Mouse (Mus musculus) 416B (cell line): ENCODE data around the gene Csnk2a2.
A peak's percentile ranks its signal among the peaks of the same experiment; 100 is the strongest.

Source experiments
- DNase-seq: peaks from one replicate; pipeline ENCODE4 v3.0.0; 2011; ENCODE audit warnings: low read depth

The Csnk2a2 gene

DNA sequence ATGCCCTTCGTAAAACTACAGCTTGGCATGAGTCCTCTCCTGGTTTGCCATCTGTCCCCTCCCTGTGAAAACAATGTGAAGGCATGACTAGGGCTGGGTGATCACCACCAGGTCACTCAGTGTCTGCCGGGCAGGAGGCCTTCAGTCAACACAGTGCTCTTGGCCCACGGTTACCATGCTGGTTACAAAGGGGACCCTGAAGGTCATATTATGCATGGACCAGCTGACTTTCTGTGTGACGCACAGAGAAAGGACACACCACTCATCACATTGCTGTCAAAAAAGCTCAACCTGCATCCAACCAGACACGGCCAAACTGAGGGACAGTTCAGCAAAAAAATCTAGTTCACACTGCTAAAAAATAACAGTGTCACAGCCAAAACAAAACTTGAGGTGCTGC is at the start of gene Csnk2a2:
Gene Csnk2a2 (minus strand): TSS at position 34 of the 400 bp plus-strand sequence.
- DNase-seq = no peak

DNA sequence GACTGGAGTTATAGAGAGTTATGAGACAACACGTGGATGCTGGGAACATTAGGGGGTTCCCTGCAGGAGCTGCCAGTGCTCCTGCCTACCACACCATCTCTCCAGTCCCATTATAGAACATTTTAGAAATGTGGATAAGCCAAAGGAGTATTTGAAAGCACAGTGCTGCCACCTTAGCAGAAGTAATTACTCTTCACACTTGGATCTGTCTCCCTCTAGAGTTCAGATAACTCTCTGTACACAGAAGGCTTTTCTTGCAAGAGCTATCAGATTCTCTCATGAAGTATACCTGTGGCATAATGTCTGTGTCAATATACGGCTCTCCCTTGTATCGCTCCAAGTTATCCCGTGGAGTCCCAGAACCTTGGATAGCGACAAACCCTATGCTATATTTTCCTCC is 49.6 kb upstream of the Csnk2a2 start:
- DNase-seq = peak; percentile 16

DNA sequence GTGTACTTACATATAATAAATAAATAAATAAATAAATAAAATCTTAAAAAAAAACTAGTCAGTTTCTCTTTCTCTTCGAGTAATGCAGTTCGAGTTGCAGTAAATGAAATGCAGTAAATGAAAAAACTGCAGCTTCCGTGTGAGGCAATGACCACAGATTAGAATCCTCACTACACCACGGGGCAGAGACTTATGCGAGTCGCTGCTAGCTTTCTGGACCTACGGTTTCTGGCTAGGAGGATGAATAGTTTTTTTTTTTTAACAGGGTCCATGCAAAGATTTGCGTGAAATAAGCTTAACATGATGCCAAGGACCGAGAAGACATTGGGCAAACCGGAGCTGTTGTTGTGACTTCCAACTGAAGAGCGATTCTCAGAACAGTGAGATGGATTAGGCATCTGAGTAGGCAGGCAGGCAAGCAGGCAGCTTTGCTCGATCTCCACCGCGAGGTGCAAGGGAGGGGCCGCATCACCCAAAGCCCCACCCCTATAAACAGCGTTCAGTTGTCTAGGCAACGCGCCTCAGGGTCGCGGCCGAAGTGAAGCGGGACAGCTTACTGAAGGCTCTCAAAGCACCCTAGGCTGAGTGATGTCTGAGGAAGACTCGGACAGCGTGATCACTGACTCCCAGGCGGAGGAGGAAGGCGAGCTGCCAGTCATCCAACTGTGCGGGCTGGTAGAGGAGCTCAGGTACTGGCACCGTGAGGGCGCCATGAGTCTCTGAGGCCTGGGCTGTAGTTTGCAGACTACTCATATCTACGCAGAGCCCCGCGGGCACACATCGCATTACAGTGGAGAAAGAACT is 43.9 kb upstream of the Csnk2a2 start, which contains the start of gene Ccdc113:
Gene Ccdc113 (plus strand): TSS at position 502 of the 804 bp plus-strand sequence.
- DNase-seq = no peak

DNA sequence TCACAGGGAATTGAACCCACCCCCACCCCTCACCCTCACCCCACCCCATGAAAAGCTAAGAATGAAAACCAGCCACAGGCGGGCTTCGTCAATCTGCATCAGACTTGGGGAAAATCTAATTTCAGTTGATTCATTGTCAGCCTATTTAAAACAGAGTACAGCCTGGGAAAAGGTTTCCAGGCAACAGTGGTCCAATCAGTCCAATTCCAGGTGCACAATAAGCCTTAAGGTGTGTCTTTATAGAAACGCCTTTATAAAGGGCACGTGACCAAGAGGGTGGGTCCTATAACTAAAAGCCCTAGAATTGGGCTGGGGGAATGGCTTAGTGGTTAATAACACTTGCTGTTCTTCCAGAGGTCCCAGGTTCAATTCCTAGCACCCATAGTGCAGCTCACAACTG is 42.4 kb upstream of the Csnk2a2 start:
- no peak for DNase-seq

DNA sequence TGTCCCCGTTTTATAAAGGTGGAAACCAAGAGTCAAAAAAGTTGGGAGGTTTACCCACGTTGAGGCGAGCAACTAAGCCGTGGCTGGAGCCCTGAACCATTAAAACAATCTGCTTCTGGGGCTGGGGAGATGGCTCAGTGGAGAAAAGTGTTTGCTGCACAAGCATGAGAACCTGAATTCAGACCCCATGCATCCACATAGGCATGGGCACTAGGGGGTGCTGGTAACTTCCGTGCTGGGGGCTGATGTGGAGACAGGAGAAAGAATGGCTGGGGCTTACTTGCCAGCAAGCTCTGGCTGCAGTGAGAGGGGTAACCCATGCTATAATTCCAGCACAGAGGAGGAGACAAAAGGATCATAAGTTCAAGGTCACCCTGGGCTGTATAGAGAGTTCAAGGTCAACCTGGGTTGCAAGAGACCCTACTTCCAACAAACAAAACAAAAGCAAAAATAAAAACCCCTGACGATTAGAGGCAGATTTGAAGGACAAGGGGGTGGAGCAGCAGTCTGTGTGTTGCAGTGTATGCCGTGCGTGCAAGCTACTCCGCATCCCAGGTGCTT is 39.0 kb upstream of the Csnk2a2 start:
- no peak for DNase-seq

DNA sequence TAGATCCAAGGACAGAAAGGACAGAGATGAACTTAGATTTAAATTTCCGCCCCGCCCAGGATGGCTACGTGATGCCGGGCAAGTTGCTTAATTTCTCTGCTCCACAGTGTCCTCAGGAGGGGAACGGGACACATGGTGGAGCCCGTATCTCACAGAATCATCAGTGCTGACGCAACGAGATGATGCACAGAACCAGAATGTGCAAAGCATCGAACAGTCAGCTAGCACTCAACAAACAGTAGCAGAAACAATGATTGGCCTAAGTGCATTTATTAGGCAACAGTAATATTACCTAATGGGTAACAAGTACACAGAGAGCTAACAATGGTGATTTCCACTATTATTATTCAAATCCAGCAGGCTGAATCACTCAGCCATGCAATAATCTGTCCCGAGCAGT is 38.4 kb upstream of the Csnk2a2 start:
- DNase-seq = no peak

DNA sequence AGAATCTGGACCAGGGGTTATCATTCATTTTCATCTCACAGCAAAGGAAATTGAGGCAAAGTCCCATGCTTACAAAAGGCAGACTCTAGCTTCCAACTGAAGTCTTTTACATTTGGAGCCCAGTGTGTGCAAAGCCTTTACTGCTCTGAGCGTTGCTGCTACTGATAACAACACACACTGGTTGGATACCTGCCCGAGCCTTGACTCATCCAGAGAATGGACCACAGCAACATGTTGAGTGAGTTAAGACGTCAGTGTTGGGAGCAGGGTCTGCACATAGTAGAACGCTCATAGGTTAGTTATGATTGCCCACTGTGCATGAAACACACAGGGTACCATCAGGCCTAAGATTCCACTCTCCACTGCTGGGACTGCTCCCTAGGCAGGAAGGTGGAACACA is 34.2 kb upstream of the Csnk2a2 start:
- DNase-seq = no peak

DNA sequence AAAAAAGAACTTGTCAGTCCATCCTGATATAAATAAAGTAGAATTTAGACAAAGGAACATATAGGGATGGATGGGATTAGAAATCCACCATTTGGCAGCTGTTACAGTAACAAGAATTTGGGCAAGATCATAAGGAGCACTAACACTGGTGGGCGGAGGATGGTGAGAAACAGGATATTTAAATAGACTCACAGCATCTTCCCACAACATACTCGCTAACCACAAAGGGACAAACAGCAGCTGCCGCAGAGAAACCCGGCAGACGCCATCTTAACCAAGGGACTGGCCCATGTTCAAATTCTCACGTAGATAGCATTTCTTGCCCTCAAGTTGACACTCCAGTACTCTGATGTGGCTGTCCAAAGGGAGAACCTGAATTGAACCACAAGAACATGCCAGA is 27.1 kb upstream of the Csnk2a2 start:
- DNase-seq = no peak

DNA sequence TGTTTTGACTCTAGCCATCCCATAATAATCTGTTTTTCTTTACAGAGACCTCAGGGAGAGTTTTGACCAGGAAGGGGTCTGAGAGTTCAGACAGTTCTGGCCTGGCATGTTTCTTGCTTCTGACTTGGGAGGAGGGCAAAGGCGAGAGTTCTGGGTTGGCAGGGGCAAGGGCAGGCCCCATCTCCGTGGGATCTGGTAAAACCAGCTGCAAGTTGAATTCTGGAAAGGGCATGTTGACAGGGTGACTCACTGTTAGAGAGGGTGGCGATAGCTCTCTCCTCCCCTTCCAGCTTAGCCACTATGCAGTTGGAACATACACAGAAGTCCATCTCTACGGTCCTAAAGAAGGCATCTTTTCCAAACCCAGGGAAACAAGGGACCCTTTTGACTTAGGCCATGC is 23.4 kb upstream of the Csnk2a2 start:
- DNase-seq = no peak

DNA sequence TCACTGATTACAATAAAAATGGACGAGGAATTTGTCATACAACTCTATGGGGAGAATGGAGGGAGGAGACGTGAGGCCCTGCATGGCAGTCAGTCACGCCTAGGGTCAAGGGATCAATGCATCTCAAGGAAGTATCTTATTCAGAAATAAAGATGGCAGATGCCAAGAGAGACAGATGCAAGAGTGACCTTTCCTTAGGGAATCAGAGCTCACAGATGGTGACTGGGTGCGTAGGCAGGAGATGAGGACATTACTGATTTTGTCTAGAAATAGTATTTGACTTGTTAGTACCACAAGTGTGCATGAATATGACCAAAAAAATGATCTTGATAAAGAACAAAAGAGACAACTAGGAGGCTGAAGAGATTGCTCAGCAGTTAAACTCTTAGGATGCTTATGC is 22.4 kb upstream of the Csnk2a2 start:
- DNase-seq = no peak

DNA sequence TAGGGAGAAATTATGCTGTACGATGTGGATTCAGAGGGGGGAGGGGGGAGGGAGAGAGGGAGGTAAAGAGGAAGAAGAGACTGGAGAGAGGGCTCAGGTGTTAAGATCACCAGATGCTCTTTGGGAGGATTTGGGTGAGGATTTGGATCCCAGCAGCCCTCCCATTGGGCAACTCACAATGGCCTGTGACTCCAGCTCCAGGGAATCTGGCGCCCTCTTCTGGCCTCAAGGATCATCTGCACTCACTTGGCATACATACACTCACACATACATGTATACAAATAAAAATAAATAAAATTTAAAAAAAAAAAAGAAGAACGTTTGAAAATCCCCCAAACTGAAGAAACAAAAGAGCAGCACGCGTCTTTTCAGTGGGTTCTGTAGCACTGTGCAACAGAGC is 16.4 kb upstream of the Csnk2a2 start:
- DNase-seq = no peak

DNA sequence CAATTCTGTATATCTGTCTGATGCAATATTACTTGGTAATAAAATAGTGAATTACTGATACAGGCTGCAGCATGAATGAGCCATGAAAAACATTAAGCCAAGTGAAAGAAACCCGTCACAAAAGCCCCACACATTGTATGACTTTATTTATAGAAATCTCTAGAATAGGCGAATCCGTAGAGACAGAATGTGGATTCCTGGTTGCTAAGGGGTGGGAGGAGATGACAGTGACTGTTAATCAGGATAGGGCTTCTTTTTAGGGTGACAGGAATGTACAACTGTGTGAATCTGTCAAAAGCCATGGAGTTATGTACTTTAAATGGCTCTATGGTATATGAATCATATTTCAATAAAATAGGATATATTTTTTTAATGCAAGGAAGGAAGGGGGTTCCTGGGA is 15.8 kb upstream of the Csnk2a2 start:
- no peak for DNase-seq

DNA sequence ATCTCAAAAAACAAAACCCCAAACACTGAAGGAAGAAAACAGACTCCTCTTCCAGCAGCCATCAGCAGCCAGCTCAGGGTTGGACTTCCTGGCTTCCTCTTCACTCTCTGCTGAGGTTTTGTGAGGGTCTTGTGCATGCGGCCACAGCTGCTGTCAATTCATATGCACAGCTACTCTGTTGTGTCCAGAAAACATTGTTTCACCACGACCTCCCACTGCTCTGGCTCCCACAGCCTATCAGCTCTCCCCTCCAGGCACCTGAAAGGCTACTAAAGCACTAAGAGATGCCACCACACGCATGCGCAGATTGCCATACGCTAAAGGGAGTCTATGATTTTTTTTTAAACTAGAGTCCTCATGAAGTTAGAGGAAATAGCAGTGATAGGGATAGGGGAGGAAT is 15.0 kb upstream of the Csnk2a2 start:
- no peak for DNase-seq

DNA sequence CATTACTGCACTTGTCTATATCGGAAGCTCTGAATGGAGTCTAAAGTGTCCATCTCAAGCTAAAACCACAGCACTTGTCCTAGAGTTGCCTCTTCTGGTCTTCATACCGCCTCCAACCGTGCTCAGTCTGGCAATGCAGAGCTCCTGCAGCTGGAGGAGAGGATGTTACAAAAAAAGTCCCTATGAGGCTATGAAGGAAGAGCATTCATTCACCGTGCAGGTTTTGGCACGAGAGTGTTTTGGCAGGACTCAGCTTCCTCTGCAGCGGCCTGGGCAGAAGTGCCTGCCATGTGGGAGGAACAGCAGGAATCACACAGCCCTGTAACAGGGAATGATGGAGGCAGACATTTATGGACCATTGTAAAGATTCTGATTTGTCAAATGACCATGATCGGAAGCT is 12.6 kb upstream of the Csnk2a2 start:
- DNase-seq = no peak

DNA sequence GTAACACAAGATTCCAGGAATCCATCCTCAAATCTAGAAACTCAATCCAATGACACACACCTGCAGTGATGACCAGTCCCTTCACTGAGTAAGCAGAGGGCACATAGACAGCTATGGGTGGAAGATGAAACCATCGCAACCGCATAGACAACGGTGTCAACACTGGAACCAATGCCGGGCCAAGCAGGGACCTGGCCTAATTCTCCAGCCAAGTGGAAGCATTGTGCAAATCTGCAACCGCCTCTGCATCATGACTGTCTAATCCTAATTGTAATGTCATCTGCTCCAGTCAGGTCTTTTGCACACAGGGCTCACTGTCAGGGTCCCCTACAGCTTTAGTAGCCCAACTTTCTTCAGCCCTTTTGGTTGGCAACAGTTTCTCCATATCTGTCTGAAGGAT is 10.6 kb upstream of the Csnk2a2 start:
- DNase-seq = no peak

DNA sequence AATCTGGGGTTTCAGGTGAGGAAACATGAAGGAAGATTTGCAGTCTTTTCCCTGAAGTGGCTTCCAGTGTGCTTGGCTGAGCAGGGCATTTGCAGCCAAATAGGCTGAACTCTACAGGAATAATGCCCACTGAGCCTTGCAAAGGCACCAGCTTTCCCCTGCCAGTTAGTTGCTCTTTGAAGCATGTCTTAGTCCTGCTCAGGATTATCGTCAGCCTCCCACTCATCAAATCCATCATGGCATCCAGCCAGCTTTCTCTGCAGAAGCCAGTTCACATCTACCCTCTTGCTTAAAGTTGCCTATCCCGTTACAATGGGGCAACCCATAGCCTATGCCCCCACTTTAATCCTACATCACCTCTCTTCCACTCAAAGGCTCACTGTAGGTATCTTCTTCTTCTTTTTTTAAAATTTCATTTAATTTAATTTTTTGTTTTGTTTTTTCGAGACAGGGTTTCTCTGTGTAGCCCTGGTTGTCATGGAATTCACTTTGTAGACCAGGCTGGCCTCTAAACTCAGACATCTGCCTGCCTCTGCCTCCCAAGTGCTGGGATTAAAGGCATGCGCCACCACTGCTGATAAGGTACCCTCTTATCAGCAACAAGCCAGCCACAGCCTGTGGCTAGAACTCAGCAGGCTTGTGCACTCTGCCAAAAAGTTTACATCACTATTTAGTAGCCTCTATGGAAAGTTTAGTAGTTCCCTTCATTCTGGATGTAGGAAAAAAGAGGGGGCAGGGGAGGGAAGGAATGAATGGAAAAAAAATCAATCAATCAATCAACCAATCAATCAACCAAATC is 9.6 kb upstream of the Csnk2a2 start:
- DNase-seq = peak; percentile 11

DNA sequence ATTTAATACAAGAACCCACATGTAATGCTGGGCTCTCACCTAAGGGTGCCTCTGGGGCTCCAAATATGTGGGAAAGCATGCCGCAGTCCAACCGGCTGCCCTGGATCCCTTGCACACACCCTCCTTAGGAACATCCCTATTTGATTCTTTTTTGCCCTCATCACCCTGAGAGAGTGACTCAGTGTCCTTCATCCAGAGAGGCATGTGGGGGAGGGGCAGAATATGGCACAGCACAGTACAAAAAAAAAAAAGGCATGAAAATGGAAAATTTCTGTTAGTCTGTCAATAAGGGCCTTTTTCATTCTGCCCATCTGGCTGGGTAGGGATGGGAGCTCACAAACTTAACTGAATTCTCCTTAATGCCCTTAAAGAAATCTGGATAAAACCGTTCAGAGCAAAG is 8.0 kb upstream of the Csnk2a2 start:
- DNase-seq = no peak

DNA sequence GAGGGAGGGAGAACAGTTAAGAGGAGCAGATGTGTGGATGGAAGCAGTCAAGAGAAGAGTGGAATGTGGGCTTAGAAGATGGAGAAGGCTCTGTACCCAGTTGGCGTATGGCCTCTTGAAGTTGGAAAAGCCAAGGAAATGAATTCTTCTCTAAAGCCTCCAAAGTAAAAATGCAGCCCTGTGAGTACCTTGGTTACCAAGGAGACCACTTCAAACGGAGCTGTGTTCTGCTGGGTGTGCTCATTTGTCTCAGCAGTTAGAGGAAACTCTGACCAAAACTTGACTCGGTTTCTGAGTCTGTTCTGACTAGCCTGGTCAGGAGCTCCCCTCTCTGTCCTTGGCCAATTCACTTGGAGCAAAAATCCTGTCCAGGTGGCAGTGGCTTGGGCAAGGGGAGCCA is 6.6 kb upstream of the Csnk2a2 start:
- no peak for DNase-seq

DNA sequence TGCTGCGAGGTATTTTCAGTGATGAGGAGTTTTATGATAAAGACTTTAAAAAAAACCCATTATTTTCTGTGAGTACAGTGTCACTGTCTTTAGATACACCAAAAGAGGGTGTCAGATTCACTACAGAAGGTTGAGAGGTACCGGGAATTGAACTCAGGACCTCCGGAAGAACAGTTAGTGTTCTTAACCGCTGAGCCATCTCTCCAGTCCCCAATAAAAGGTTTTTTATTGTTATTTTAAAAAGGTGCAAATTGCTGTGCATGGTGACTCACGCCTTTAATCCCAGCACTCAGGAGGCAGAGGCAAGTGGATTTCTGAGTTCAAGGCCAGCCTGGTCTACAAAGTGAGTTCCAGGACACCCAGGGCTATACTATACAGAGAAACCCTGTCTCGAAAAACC is 5.6 kb upstream of the Csnk2a2 start:
- DNase-seq = no peak

DNA sequence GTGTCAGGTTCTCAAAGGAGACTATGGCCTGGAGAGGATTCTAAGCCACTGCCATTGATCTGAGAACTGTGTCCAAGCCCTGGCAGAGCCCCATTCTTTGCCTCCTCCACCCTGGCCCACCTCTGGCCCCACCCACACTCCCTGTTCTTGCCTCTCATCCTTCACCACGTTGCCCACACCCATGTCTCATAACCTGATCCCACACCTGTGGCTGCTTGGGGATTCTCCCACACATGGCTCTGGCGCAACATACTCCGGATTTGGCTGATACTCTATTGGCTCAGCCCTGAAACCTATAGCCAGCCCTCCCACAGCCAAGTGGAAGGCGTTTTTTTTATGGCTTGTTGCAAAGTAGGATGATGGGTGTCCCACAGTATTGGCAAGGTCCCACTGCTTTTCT is 2.2 kb upstream of the Csnk2a2 start:
- no peak for DNase-seq

DNA sequence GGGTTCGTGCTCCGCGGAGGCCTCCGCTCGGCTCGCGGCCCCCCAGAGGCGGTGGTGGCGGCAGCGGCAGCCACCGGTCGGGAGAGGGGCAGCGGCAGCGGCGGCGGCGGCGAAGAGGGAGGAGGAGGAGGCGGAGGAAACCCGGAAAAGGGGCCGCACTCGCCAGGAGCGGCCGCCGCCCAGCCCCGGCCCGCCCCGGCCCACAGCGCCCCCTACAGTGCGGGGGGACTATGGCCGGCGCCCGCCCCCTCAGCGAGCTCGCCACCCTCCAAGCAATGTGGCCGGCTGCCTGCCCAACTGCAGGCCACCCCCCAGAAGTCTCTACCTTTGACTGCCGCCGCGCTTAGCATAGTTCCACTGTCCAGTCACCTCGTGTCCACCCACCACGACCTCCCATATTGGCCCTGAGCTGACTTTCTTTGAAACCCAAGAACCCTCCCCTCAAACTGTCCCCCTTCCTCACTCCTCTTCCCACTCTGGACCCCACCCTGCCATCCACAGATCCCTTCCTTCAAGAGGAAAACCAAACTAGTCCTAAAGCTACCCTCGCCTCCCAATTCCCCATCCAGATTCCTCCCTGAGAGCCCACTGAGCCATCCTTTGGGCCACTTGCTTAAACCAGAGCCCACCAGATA is 1.0 kb downstream of the Csnk2a2 start:
- peak; percentile 75 for DNase-seq

DNA sequence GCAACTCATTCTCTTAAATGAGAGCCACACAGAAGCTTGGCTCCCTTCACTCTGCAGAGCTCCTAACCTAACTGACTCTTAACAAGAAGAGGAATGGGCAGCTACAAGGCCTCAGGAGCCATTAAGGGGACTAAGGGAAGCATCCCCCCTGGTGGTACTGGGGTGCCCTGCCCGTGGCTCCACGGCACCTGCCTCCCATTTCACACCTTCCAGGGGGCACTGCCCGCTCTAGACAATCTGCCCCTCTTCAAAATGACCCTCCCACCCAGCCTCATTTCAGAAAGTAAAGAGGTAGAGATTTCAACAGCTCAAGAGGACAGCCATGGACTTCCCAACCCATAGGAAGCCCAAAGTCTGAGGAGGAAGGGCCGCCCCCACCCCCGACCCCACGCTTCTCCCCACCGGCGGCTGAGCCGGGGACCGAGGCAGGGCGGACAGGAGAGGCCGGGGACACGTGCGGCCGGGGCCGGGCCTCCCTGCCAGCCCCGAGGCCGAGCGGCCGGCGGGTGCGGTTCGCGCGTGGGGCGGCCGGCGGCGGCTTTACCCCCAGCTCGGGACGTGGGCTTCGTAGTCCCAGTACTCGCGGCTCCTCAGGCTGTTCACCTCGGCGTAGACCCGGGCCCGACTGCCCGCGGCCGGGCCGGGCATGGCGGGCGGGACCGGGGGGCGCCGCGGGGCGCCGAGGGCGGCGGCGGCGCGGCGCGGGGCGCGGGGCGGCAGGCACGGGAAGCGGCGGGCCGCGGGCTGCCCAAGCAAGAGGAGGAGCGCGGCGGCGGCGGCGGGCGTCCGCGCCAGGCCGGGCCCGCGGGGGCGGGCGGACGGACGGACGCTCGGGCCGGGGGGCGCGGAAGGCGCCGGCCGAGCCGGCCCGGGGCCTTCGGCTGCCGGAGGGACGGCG is 1.8 kb downstream of the Csnk2a2 start:
- DNase-seq = peak; percentile 16
